Mouse (Mus musculus): ENCODE data around the gene Magi2. TPM values are rescaled to one million over a fixed set of nuclear protein-coding genes. Genes with fewer than 3 reads are reported as not detected.

The Magi2 gene
- total RNA-seq, 2 experiments from 2014 or later = 98.1 to 102 TPM

GRCm38 (mm10) chr5:20598196-20598595 is 1371.4 kb downstream of the Magi2 start:
- no peak for DNase-seq (ENCODE audit: low spot score in 2 of 2)
- intact Hi-C loops (cut with DNase I) = no loop called here

- DNase-seq (ENCODE audit: low spot score in 2 of 2) = no peak
- intact Hi-C loops (cut with DNase I) = no loop called here
Measured at GRCm38 (mm10) chr5:20603756-20604469, 1377.1 kb downstream of the Magi2 start.

GRCm38 (mm10) chr5:20606497-20606896 is 1379.7 kb downstream of the Magi2 start:
- intact Hi-C loops (cut with DNase I) = no loop called here
- DNase-seq (ENCODE audit: low spot score in 2 of 2) = no peak

GRCm38 (mm10) chr5:20607503-20607902 is 1380.7 kb downstream of the Magi2 start:
- no peak for DNase-seq (ENCODE audit: low spot score in 2 of 2)
- intact Hi-C loops (cut with DNase I) = no loop called here

DNA sequence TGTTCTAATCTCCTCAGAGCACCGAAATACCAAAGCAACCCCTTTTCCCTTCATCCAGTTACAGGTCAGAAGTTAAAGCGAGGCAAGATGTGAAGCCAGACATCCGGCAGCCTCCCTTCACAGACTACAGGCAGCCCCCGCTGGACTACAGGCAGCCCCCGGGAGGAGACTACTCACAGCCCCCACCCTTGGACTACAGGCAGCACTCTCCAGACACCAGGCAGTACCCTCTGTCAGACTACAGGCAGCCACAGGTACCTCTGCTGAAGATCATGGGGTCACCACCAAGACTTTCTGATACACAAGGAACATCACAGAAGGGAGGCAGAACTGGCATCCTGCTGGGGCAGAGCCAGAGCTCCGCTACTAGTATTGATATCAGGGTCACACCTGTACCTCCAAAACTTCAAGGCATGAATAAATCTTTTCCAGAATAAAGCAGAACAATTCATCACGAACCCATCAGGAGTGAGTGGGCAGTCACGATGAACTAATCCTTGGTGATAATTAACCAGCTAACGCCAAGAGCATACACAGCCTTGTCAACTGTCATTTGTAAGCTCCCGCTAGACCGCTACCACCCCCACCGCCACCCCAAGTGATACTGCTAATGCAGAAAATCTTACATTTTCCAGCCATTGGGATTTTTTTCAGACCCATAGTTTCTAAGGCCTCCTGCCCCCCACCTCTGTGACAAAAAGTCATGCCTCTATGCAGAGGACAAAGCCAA is 1382.5 kb downstream of the Magi2 start:
- DNase-seq (ENCODE audit: low spot score in 2 of 2) = no peak
- intact Hi-C loops (cut with DNase I) = no loop called here

GRCm38 (mm10) chr5:20610640-20611039 is 1383.8 kb downstream of the Magi2 start:
- DNase-seq (ENCODE audit: low spot score in 2 of 2) = no peak
- intact Hi-C loops (cut with DNase I) = no loop called here

DNA sequence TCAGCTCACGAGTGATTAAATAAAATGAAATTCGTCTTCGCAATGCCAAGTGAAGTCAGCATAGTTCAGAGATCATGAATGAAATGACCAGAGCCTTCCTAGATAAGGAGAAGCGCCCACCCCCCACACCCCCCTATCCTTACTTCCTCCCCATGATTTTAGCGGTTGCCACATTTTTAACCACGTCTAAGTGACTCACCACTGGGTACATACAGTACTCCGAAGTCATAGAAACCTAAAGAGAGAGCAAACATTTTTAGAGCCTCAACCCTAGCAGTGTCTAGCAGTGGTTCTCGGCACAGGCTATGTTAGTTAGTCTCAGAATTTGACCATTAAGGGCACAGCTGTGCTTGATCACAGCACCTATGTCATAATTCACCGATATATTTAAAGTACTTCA is 1385.8 kb downstream of the Magi2 start:
- DNase-seq (ENCODE audit: low spot score in 2 of 2) = no peak
- intact Hi-C loops (cut with DNase I) = no loop called here

DNA sequence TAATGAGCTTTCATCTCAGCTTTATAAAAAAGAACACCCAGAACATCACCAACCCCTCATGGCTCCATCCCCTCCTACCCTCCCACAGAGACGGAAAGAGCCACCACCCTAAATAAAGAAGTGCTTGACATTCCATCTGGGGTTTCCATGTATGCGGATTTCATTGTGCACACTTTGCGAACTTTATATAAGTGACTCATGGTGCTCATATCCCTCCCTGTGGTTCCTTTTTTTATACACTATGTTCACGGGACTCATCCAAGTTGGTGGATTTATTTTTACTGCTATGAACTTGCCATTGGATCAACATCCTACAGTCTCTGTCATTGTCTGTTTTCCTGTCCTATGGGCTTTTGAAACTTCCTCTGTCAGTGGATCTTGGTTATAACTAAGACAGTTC is 1388.1 kb downstream of the Magi2 start:
- intact Hi-C loops (cut with DNase I) = no loop called here
- peak in 1 of 2 experiments; percentile 33 for DNase-seq (ENCODE audit: low spot score in 2 of 2)

- no peak for DNase-seq (ENCODE audit: low spot score in 2 of 2)
- intact Hi-C loops (cut with DNase I) = no loop called here
Measured at GRCm38 (mm10) chr5:20620596-20621511, 1394.0 kb downstream of the Magi2 start.

DNA sequence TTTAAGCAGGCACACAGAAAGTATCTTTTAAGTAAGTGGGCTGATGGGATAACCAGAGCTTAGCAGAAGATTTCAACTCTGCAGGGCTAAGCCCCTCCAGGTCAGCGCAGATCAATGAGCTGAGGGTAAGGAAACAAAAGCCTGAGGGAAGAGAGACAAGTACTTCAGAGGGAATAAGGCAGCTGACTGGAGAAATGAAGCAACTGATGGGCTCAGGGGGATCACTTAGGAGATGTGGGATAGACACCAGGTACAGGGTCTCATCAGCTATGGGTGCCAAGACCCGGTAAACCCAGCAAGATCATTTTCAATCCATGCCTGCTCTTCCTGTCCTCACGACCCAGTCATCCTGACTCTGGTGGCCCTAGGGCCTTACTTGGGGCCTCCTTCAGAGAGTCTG is 1395.6 kb downstream of the Magi2 start:
- no peak for DNase-seq (ENCODE audit: low spot score in 2 of 2)
- intact Hi-C loops (cut with DNase I) = no loop called here

DNA sequence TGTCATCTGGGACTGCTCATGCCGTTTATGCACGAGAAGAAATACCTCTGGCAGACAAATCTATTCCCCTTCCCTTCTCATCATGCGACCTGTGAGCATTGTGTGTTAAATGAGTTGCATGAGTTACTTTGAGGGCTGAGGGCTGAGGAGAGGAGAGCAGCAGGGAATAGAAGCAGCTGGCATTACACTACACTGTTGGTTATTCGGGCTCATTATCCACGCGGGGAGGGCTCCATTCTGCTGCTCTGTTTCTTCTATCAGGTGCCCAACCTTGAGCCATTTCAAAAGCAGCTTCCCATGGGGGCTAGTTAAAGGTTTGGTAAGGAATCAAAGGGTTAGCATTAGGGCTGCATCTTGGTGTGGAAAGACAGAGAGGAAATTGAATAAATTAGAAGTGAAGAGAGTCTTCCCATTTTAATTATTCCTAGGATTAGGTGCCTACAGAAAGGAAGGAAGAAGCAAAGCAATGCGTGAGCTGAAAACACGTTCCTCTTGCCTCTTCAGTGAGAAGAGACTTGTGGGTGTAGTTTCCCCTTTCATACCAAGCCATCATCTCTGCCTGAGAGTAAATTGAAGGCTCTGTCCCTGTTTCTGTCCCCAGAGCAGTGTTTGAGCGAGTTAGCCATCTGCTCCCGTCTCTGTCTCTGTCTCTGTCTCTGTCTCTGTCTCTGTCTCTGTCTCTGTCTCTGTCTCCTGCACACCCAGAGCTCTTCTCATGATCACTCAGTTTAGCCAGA is 1396.2 kb downstream of the Magi2 start:
- intact Hi-C loops (cut with DNase I) = no loop called here
- DNase-seq (ENCODE audit: low spot score in 2 of 2) = no peak

GRCm38 (mm10) chr5:20625117-20625516 is 1398.3 kb downstream of the Magi2 start:
- DNase-seq (ENCODE audit: low spot score in 2 of 2) = no peak
- intact Hi-C loops (cut with DNase I) = no loop called here

GRCm38 (mm10) chr5:20628954-20629601 is 1402.2 kb downstream of the Magi2 start:
- intact Hi-C loops (cut with DNase I) = no loop called here
- peak in 1 of 2 experiments; percentile 37 for DNase-seq (ENCODE audit: low spot score in 2 of 2)

DNA sequence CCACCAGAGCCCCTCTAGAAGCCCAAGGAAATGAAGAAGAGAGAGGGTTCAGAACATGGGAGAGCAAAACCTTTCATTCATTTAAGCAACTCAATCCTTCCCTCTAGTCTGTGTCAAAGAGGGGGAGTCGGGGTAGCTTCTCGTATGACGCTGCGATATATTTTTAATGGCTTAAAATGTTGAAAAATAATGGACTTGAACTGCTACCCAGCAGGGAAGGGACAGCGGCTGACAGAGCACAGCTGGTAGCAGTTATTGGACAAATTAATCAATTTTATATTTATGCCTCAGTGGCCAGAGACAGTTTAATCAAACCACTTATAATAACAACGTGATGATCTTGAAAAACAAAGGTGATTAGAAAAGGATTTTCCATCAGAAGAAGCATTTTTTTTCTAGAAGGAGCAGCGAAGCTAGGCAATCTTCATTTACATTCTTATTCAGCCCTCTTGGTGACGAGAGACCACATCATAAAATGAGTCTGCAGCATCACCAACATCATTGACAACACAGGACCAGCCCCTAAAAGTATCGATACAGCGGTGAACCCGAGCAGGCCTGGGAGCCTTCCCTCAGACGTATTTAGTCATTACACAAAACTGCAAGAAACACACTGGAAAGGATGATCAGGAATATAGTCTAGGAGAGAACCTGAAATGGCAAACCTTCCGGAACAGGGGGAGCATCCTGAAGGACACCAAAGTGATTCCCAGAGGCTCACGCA is 1407.4 kb downstream of the Magi2 start:
- no peak for DNase-seq (ENCODE audit: low spot score in 2 of 2)

DNA sequence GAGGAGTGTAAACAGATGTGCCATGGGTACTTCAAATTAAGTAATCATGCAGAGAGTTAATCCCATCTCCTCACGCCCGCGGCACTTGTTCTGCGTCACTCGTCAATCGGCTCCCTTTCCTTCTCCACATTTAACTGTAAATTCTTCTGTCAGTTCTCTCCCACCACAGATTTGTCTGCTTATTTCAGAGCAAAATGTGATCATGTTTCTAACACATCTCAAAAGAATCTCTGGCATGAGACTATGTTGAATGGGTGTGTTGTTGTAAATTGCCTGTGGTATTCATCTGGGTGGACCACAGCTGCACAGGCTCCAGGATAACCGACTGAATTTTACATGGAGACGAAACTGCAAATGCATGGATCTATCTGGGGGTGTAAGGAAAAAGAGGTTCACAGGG is 1408.0 kb downstream of the Magi2 start:
- no peak for DNase-seq (ENCODE audit: low spot score in 2 of 2)
- intact Hi-C loops (cut with DNase I) = no loop called here

More for the DNA sequence above, 1407.4 kb downstream of the Magi2 start:
- intact Hi-C loops (cut with DNase I) = no loop called here

DNA sequence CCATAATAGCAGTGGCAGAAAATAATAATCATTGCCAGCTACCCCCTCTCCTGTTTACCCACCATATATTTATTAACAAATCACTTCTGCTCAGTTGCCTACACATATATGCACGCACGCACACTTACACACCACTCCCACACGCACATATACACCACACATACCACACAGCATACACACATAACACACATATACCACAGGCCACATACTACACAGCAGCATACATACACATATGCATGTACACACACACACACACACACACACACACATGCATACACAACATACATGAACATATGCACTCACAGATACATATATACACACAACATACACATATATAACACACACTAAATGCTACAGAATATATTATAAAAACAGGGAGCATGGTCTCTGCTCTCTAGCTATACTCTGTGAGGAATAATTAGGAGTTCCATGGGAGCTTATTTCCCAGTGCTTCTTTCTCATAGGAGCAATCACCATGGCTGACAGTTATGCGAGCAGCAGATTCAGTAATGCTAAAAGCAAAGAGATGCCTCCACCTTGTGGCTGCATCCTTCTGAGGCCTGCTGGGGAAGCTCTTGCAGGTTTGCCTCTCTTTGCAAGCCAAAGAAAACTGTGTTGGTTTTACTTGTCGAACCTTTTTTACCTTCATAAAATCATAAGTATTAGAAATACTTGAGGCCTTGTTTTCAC is 1410.6 kb downstream of the Magi2 start:
- DNase-seq (ENCODE audit: low spot score in 2 of 2) = peak; percentile 62 to 64
- intact Hi-C loops (cut with DNase I) = no loop called here

DNA sequence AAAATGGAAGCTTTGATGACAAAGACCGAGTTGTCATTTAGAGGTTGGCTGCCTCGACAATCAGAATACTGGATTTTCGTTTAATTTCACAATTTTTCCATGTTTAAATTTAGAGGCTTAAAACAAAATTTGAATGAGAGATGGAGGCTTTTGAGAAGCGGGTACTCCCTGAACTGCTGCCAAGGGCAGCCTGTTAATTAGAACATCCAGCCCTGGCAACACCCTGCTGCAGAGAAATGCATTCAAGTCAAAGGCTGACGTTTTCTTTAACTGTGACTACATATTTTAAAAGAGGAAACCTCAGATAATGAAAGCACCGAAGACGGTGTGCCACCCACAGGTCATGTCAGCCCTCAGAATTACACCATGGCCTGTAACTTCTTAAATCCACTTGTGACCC is 1415.4 kb downstream of the Magi2 start:
- intact Hi-C loops (cut with DNase I) = no loop called here
- DNase-seq (ENCODE audit: low spot score in 2 of 2) = no peak

GRCm38 (mm10) chr5:20643741-20644140 is 1416.9 kb downstream of the Magi2 start:
- intact Hi-C loops (cut with DNase I) = no loop called here
- no peak for DNase-seq (ENCODE audit: low spot score in 2 of 2)
